Mouse (Mus musculus) cerebellum, adult 8-10 months (tissue): ENCODE measurements around the gene Rab1b.

Experiments used
- DNase-seq: peaks from one replicate; pipeline ENCODE4 v3.0.0; 2022

Rab1b gene

GRCm38 (mm10) chr19:5071077-5071476 lies 35.8 kb downstream of the Rab1b start:
- no peak for DNase-seq

- DNase-seq: no peak
These were observed 36.9 kb downstream of the Rab1b start for GRCm38 (mm10) chr19:5069978-5070377.

- no peak for DNase-seq
These were observed 37.4 kb downstream of the Rab1b start for GRCm38 (mm10) chr19:5069486-5069885.

GRCm38 (mm10) chr19:5068570-5069234 lies 38.2 kb downstream of the Rab1b start:
- peak; percentile 31 for DNase-seq

- no peak for DNase-seq
These were observed 38.9 kb downstream of the Rab1b start, which contains the start of gene Cd248 for GRCm38 (mm10) chr19:5067867-5068569. Gene Cd248 (plus strand): TSS chr19:5068078.

- no peak for DNase-seq
These were observed 39.7 kb downstream of the Rab1b start for GRCm38 (mm10) chr19:5067040-5067799.

GRCm38 (mm10) chr19:5065104-5065503 lies 41.8 kb downstream of the Rab1b start:
- no peak for DNase-seq

GRCm38 (mm10) chr19:5062446-5062845 lies 44.4 kb downstream of the Rab1b start:
- no peak for DNase-seq

- DNase-seq: no peak
These were observed 44.8 kb downstream of the Rab1b start for GRCm38 (mm10) chr19:5062041-5062440.

GRCm38 (mm10) chr19:5060365-5061330 lies 46.2 kb downstream of the Rab1b start:
- no peak for DNase-seq

- DNase-seq: no peak
These were observed 47.8 kb downstream of the Rab1b start for GRCm38 (mm10) chr19:5058801-5059771.

GRCm38 (mm10) chr19:5057876-5058775 lies 48.7 kb downstream of the Rab1b start:
- DNase-seq: no peak

- DNase-seq: peak; percentile 35
These were observed 50.6 kb downstream of the Rab1b start for GRCm38 (mm10) chr19:5056251-5056650.

GRCm38 (mm10) chr19:5053909-5054308 lies 53.0 kb downstream of the Rab1b start:
- DNase-seq: peak; percentile 71

GRCm38 (mm10) chr19:5052853-5053252 lies 54.0 kb downstream of the Rab1b start:
- DNase-seq: peak; percentile 69

GRCm38 (mm10) chr19:5052166-5052822 lies 54.6 kb downstream of the Rab1b start:
- DNase-seq: peak; percentile 59

GRCm38 (mm10) chr19:5051515-5051914 lies 55.4 kb downstream of the Rab1b start:
- DNase-seq: no peak

- peak; percentile 42 for DNase-seq
These were observed 55.8 kb downstream of the Rab1b start for GRCm38 (mm10) chr19:5051031-5051430.
